Mouse (Mus musculus): ENCODE data around the gene Odf3l1. TPM values are rescaled to one million over a fixed set of nuclear protein-coding genes. Genes with fewer than 3 reads are reported as not detected.

Gene Odf3l1
- polyA plus RNA-seq, 1 experiment from 2014 or later, result 0.62 TPM

GRCm38 (mm10) chr9:56866430-56866829, 2.0 kb upstream of the Odf3l1 start:
- ATAC-seq (replicated peaks; ENCODE audit: insufficient number of reproducible peaks, insufficient read depth, low FRiP score, low read depth), result no peak
- H3K9me3 ChIP-seq (replicated peaks), result no peaks in the 10 kb centered on the region
- H3K27me3 ChIP-seq, result peaks cover 4% of the 10 kb centered on the region; the same call in 1 of the 2 replicates
- peak overlapping the region; percentile 67 for H3K4me2 ChIP-seq
- peak overlapping the region; percentile 75 for H3K9ac ChIP-seq
- peak overlapping the region; percentile 63 for H3K4me3 ChIP-seq
- H3K36me3 ChIP-seq, result no peaks in the 10 kb centered on the region
- H3K4me1 ChIP-seq (replicated peaks), result peaks cover 71% of the 10 kb centered on the region
- WGBS, result 53% methylated on average over 5 of the region's 5 CpGs
- peak overlapping the region; percentile 91 for H3K27ac ChIP-seq

- peak overlapping the region; percentile 91 for H3K27ac ChIP-seq
- H3K4me3 ChIP-seq, result peak overlapping the region; percentile 63
- 31% methylated on average over 11 of the region's 11 CpGs for WGBS
- H3K36me3 ChIP-seq, result no peaks in the 10 kb centered on the region
- H3K9me3 ChIP-seq (replicated peaks), result no peaks in the 10 kb centered on the region
- peaks cover 68% of the 10 kb centered on the region for H3K4me1 ChIP-seq (replicated peaks)
- H3K4me2 ChIP-seq, result peak overlapping the region; percentile 67
- peak overlapping the region; percentile 75 for H3K9ac ChIP-seq
- ATAC-seq (replicated peaks; ENCODE audit: insufficient number of reproducible peaks, insufficient read depth, low FRiP score, low read depth), result no peak
- peaks cover 4% of the 10 kb centered on the region; the same call in 1 of the 2 replicates for H3K27me3 ChIP-seq
Observed at GRCm38 (mm10) chr9:56865673-56866400, 1.4 kb upstream of the Odf3l1 start.

- Histone ChIP-seq H3K4me1 (replicated peaks) (peaks cover 68% of the 10 kb centered on the region), H3K4me3 (peak within 1 kb of the TSS; percentile 63), H3K4me2 (peak within 1 kb of the TSS; percentile 67), H3K27me3 (peaks cover 4% of the 10 kb centered on the region; the same call in 1 of the 2 replicates), H3K36me3 (no peaks in the 10 kb centered on the region), H3K9me3 (replicated peaks) (no peaks in the 10 kb centered on the region), H3K9ac (peak within 1 kb of the TSS; percentile 75), H3K27ac (peak within 1 kb of the TSS; percentile 91)
- 3% methylated on average over 24 of the region's 24 CpGs for WGBS
- ATAC-seq (replicated peaks; ENCODE audit: insufficient number of reproducible peaks, insufficient read depth, low FRiP score, low read depth), result peak; percentile 61
Observed at GRCm38 (mm10) chr9:56864832-56865231, 353 bp upstream of the Odf3l1 start, which contains the start of gene Cspg4. Cspg4 (plus strand) TSS chr9:56865033.

- Histone ChIP-seq H3K4me1 (replicated peaks) (peaks cover 51% of the 10 kb centered on the region), H3K9ac (no peak overlapping the region), H3K27me3 (peaks cover 4% of the 10 kb centered on the region; the same call in 1 of the 2 replicates), H3K36me3 (no peaks in the 10 kb centered on the region), H3K4me3 (no peak overlapping the region), H3K27ac (no peak overlapping the region), H3K9me3 (replicated peaks) (no peaks in the 10 kb centered on the region), H3K4me2 (no peak overlapping the region)
- WGBS, result 66% methylated on average over 2 of the region's 2 CpGs
- ATAC-seq (replicated peaks; ENCODE audit: insufficient number of reproducible peaks, insufficient read depth, low FRiP score, low read depth), result no peak
Observed at GRCm38 (mm10) chr9:56862863-56863262, 1.6 kb downstream of the Odf3l1 start.

GRCm38 (mm10) chr9:56860486-56861269, 3.8 kb downstream of the Odf3l1 start:
- Histone ChIP-seq H3K4me2 (no peak overlapping the region), H3K4me1 (replicated peaks) (peaks cover 36% of the 10 kb centered on the region), H3K4me3 (no peak overlapping the region), H3K9ac (no peak overlapping the region), H3K9me3 (replicated peaks) (no peaks in the 10 kb centered on the region), H3K36me3 (no peaks in the 10 kb centered on the region), H3K27ac (peak overlapping the region; percentile 36; the same call in 1 of the 2 replicates), H3K27me3 (peaks cover 4% of the 10 kb centered on the region; the same call in 1 of the 2 replicates)
- ATAC-seq (replicated peaks; ENCODE audit: insufficient number of reproducible peaks, insufficient read depth, low FRiP score, low read depth), result no peak
- WGBS, result 45% methylated on average over 15 of the region's 15 CpGs

- peaks cover 4% of the 10 kb centered on the region; the same call in 1 of the 2 replicates for H3K27me3 ChIP-seq
- H3K36me3 ChIP-seq, result no peaks in the 10 kb centered on the region
- peaks cover 36% of the 10 kb centered on the region for H3K4me1 ChIP-seq (replicated peaks)
- no peaks in the 10 kb centered on the region for H3K9me3 ChIP-seq (replicated peaks)
- no peak overlapping the region for H3K4me3 ChIP-seq
- H3K9ac ChIP-seq, result no peak overlapping the region
- H3K27ac ChIP-seq, result no peak overlapping the region
- WGBS, result 43% methylated on average over 3 of the region's 3 CpGs
- no peak overlapping the region for H3K4me2 ChIP-seq
- no peak for ATAC-seq (replicated peaks; ENCODE audit: insufficient number of reproducible peaks, insufficient read depth, low FRiP score, low read depth)
Observed at GRCm38 (mm10) chr9:56860035-56860434, 4.4 kb downstream of the Odf3l1 start.

- 38% methylated on average over 3 of the region's 3 CpGs for WGBS
Observed at GRCm38 (mm10) chr9:56857463-56857862, 7.0 kb downstream of the Odf3l1 start.

GRCm38 (mm10) chr9:56851778-56852177, 12.7 kb downstream of the Odf3l1 start:
- ATAC-seq (replicated peaks; ENCODE audit: insufficient number of reproducible peaks, insufficient read depth, low FRiP score, low read depth), result peak; percentile 85
- H3K9ac ChIP-seq, result 0 out of 2 replicates have a peak overlapping the region, but pooled peaks have one; percentile 20

More at GRCm38 (mm10) chr9:56857463-56857862, 7.0 kb downstream of the Odf3l1 start:
- no peak for ATAC-seq (replicated peaks; ENCODE audit: insufficient number of reproducible peaks, insufficient read depth, low FRiP score, low read depth)
- peaks cover 28% of the 10 kb centered on the region for H3K4me1 ChIP-seq (replicated peaks)
- no peak overlapping the region for H3K4me2 ChIP-seq
- H3K36me3 ChIP-seq, result no peaks in the 10 kb centered on the region
- H3K27me3 ChIP-seq, result no peaks in the 10 kb centered on the region
- no peak overlapping the region for H3K27ac ChIP-seq
- no peak overlapping the region for H3K9ac ChIP-seq
- H3K4me3 ChIP-seq, result no peak overlapping the region
- H3K9me3 ChIP-seq (replicated peaks), result no peaks in the 10 kb centered on the region

GRCm38 (mm10) chr9:56850905-56851252, 13.6 kb downstream of the Odf3l1 start:
- no peak overlapping the region for H3K9ac ChIP-seq
- H3K27ac ChIP-seq, result no peak overlapping the region
- H3K4me1 ChIP-seq (replicated peaks), result peaks cover 35% of the 10 kb centered on the region
- no peak overlapping the region for H3K4me2 ChIP-seq
- no peak overlapping the region for H3K4me3 ChIP-seq
- H3K36me3 ChIP-seq, result no peaks in the 10 kb centered on the region
- H3K27me3 ChIP-seq, result peaks cover 4% of the 10 kb centered on the region; the same call in 1 of the 2 replicates
- WGBS, result 76% methylated on average over 4 of the region's 4 CpGs
- H3K9me3 ChIP-seq (replicated peaks), result no peaks in the 10 kb centered on the region
- no peak for ATAC-seq (replicated peaks; ENCODE audit: insufficient number of reproducible peaks, insufficient read depth, low FRiP score, low read depth)

More at GRCm38 (mm10) chr9:56851778-56852177, 12.7 kb downstream of the Odf3l1 start:
- H3K27me3 ChIP-seq, result peaks cover 2% of the 10 kb centered on the region; the same call in 1 of the 2 replicates
- peak overlapping the region; percentile 72 for H3K27ac ChIP-seq
- WGBS, result 15% methylated on average over 11 of the region's 11 CpGs
- peak overlapping the region; percentile 24 for H3K4me2 ChIP-seq
- H3K4me3 ChIP-seq, result no peak overlapping the region
- no peaks in the 10 kb centered on the region for H3K36me3 ChIP-seq
- H3K9me3 ChIP-seq (replicated peaks), result no peaks in the 10 kb centered on the region
- peaks cover 35% of the 10 kb centered on the region for H3K4me1 ChIP-seq (replicated peaks)

GRCm38 (mm10) chr9:56850128-56850904, 14.2 kb downstream of the Odf3l1 start:
- Histone ChIP-seq H3K9ac (no peak overlapping the region), H3K4me1 (replicated peaks) (peaks cover 35% of the 10 kb centered on the region), H3K27me3 (peaks cover 4% of the 10 kb centered on the region; the same call in 1 of the 2 replicates), H3K36me3 (no peaks in the 10 kb centered on the region), H3K4me3 (no peak overlapping the region), H3K9me3 (replicated peaks) (no peaks in the 10 kb centered on the region), H3K27ac (no peak overlapping the region), H3K4me2 (no peak overlapping the region)
- 62% methylated on average over 14 of the region's 14 CpGs for WGBS
- ATAC-seq (replicated peaks; ENCODE audit: insufficient number of reproducible peaks, insufficient read depth, low FRiP score, low read depth), result no peak

All from heart, embryonic 15.5 days (tissue).